Mouse (Mus musculus) forebrain, embryonic 14.5 days (tissue): ENCODE measurements around the gene Nova2. TPM values are rescaled to one million over a fixed set of nuclear protein-coding genes. Genes with fewer than 3 reads are reported as not detected.

ENCODE experiments used
- ATAC-seq: fragments of 200-750 bp; cut with Nextera tagmentation; 2 replicates; pipeline ENCODE4 v1.8.0; 2017; ENCODE audit warnings: mild to moderate bottlenecking, moderate library complexity
- DNase-seq: peaks from one replicate; pipeline ENCODE4 v3.0.0-alpha.2; 2015; ENCODE audit warnings: low spot score
- H3K27ac ChIP-seq: fragments of 300-500 bp; sonication (generic); 2 replicates; pipeline ENCODE4 v1.5.1; 2014; ENCODE audit warnings: low read depth, mild to moderate bottlenecking, control low read depth, low read length, moderate library complexity
- H3K27me3 ChIP-seq: fragments of 300-500 bp; sonication (generic); replicated peaks from 2 replicates; pipeline ENCODE4 v1.6.1; 2014; ENCODE audit warnings: low read length, control low read depth, mixed read lengths; ENCODE audit not compliant: control insufficient read depth, insufficient read depth
- H3K36me3 ChIP-seq: fragments of 300-500 bp; sonication (generic); 2 replicates; pipeline ENCODE4 v1.6.1; 2014; ENCODE audit warnings: low read length, control low read depth; ENCODE audit not compliant: control insufficient read depth, insufficient read depth
- H3K4me1 ChIP-seq: fragments of 300-500 bp; sonication (generic); 2 replicates; pipeline ENCODE4 v1.6.1; 2014; ENCODE audit warnings: antibody characterized with exemption, low read length, control low read depth; ENCODE audit not compliant: control insufficient read depth, insufficient read depth
- H3K4me2 ChIP-seq: fragments of 300-500 bp; sonication (generic); 2 replicates; pipeline ENCODE4 v1.6.1; 2014; ENCODE audit warnings: mild to moderate bottlenecking, control low read depth, low read length
- H3K4me3 ChIP-seq: fragments of 300-500 bp; sonication (generic); 2 replicates; pipeline ENCODE4 v1.5.1; 2014; ENCODE audit warnings: low read depth, low read length, control low read depth
- H3K9ac ChIP-seq: fragments of 300-500 bp; sonication (generic); 2 replicates; pipeline ENCODE4 v1.6.1; 2014; ENCODE audit warnings: mild to moderate bottlenecking, low read length, control low read depth, moderate library complexity
- H3K9me3 ChIP-seq: fragments of 300-500 bp; sonication (generic); replicated peaks from 2 replicates; pipeline ENCODE4 v1.6.1; 2016; ENCODE audit warnings: low read length, control low read depth, mixed read lengths; ENCODE audit not compliant: control insufficient read depth
- WGBS: fragments of 180-500 bp; shearing (Covaris S2); extraction: QIAGEN DNeasy Blood & Tissue Kit; methylation state at CpG from one replicate; pipeline ENCODE4 v1.1.7; 2014; 5-methylcytosine and 5-hydroxymethylcytosine counted together
- polyA plus RNA-seq: library from polyadenylated mRNA; unstranded; fragments of >200 nt; fragmentation: Nextera tagmentation; extraction: Ambion mirVana; gene quantifications from 2 replicates; pipeline ENCODE4 v1.2.1, GENCODE M21; 2014

Gene Nova2
- polyA plus RNA-seq, 1 experiment from 2014 or later: 13.1 TPM

DNA sequence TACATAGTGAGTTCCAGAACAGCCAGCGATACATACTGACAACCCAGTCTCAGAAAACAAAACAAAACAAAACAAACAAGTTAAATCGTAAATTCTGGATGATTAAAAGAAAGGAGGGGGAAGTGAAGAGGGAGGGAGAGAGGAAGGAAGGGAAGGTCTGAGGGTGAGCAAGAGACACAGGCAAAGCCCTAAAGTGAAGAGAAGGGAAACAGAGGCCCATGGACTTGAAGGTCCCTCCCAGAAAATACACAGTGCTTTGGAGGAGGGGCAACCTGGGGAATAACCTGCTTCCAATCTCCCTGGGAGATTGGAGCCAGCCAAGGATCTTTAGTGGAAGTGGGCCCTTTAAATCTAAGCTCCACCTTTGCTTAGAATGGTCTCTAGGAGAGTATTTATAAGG, 61.4 kb downstream of the Nova2 start, which contains the start of gene Nanos2:
Gene Nanos2 (plus strand): TSS at position 301 of the 400 bp plus-strand sequence.
- Histone ChIP-seq H3K36me3 (no peaks in the 10 kb centered on the region), H3K4me2 (no peak within 1 kb of the TSS), H3K4me1 (peaks cover 3% of the 10 kb centered on the region; the same call in 1 of the 2 replicates), H3K4me3 (no peak within 1 kb of the TSS), H3K27me3 (0 out of 2 replicates have a peak, but pooled peaks cover 2% of the 10 kb centered on the region), H3K27ac (no peak within 1 kb of the TSS), H3K9me3 (no peaks in the 10 kb centered on the region), H3K9ac (no peak within 1 kb of the TSS)
- DNase-seq (no peak), ATAC-seq (no peak)
- WGBS: 69% methylated on average over 2 of the region's 2 CpGs

DNA sequence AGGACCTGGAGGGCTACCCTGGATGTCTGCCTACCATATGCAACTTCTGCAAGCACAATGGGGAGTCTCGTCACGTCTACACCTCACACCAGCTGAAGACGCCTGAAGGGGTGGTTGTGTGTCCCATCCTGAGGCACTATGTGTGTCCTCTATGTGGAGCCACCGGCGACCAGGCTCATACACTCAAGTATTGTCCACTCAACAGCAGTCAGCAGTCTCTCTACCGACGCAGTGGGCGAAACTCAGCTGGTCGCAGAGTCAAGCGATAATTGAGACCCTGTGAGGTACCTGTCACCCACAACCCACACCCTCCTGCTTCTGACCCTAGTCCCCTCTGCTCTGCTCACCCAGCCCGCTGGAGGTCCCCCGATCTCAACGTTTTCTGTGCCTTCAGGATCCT, 62.1 kb downstream of the Nova2 start:
- Histone ChIP-seq H3K9ac (no peak overlapping the region), H3K27me3 (0 out of 2 replicates have a peak, but pooled peaks cover 6% of the 10 kb centered on the region), H3K36me3 (no peaks in the 10 kb centered on the region), H3K4me1 (peaks cover 4% of the 10 kb centered on the region; the same call in 1 of the 2 replicates), H3K9me3 (no peaks in the 10 kb centered on the region), H3K4me3 (no peak overlapping the region), H3K4me2 (no peak overlapping the region), H3K27ac (no peak overlapping the region)
- ATAC-seq: no peak
- no peak for DNase-seq
- 80% methylated on average over 13 of the region's 13 CpGs for WGBS

DNA sequence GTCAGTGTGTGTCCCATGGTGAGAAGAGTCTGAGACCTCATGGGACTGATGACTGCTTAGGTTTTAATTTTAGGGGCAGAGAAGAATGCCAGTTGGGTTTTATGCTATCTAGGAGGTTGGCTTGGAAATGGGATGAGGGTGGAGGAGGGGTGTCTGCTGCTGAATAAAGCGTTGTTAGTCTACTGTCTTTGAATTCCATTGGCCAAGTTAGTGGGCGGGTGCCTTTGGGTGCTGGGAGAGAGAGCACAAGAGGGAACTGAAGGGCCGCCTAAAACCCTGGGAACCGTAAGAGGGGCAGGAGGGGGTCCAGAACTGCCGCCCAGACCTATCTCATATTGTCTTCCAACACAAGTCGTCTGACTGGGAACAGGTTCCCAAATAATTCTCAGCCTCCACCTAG, 63.1 kb downstream of the Nova2 start:
- 76% methylated on average over 6 of the region's 6 CpGs for WGBS

DNA sequence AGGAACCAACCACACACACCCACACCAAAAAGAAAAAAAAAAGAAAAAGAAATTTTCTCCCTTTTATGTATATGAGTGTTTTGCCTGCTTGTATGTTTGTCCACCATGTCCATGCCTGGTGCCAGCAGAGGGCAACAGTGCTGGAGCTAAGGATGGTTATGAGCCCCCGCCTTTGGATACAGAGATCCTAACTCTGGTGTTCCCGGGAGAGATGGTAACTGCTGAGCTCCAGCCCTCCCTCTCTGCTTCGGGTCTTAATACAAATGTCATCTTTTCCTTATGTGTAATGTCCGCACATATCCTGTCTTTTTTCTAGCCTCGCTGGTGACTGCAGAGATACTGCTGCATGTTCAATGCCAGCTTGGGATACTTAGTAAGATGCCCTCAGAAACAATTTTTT, 64.3 kb downstream of the Nova2 start:
- H3K4me1 ChIP-seq: peaks cover 8% of the 10 kb centered on the region; the same call in 1 of the 2 replicates
- H3K9me3 ChIP-seq: no peaks in the 10 kb centered on the region
- peak overlapping the region; percentile 94 for H3K27ac ChIP-seq
- ATAC-seq: no peak
- H3K4me3 ChIP-seq: peak overlapping the region; percentile 52
- H3K9ac ChIP-seq: peak overlapping the region; percentile 56
- H3K4me2 ChIP-seq: peak overlapping the region; percentile 87
- 0 out of 2 replicates have a peak, but pooled peaks cover 6% of the 10 kb centered on the region for H3K27me3 ChIP-seq
- 12% methylated on average over 5 of the region's 5 CpGs for WGBS
- peak; percentile 51 for DNase-seq
- no peaks in the 10 kb centered on the region for H3K36me3 ChIP-seq

More for the DNA sequence above, 63.1 kb downstream of the Nova2 start:
- DNase-seq (no peak), ATAC-seq (no peak)
- H3K27ac ChIP-seq: no peak overlapping the region
- H3K4me3 ChIP-seq: no peak overlapping the region
- no peaks in the 10 kb centered on the region for H3K36me3 ChIP-seq
- peaks cover 8% of the 10 kb centered on the region; the same call in 1 of the 2 replicates for H3K4me1 ChIP-seq
- no peak overlapping the region for H3K4me2 ChIP-seq
- H3K9ac ChIP-seq: no peak overlapping the region
- no peaks in the 10 kb centered on the region for H3K9me3 ChIP-seq
- 0 out of 2 replicates have a peak, but pooled peaks cover 6% of the 10 kb centered on the region for H3K27me3 ChIP-seq

DNA sequence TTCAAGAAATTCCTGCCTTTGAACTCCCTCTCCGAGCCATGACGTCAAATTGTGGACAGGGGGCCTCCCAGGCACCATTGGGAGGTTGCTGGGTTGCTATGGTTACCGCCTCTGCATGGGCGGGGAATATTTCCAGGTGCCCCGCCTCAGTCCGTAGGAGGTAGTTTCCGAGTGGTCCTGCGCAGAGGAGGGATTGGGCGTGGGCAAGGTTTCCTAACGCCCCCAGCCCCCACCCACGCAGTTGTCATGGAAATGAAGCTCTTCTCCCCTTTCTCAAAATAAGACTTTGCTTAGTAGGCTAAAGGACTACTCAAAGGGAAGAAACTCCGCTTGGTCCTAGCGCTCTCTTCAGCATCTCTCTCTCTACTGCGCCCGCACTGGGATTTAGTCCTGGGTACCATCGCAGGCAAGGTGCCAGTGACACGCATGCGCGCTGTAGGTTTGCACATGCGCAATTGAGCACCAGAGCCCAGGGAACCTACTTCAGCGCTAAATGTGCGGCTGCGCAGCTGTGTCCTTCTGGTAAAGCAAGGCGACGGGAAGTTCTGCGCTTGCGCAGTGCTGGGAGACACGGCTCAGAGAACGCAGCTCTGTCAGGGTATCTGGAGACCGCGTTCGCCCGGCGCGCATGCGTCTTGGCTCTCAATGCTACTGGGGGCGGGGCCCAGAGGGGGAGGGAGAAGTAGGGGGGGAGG, 65.1 kb downstream of the Nova2 start, which contains the start of gene Mypop:
Gene Mypop (plus strand): TSS at position 645 of the 695 bp plus-strand sequence.
- Histone ChIP-seq H3K27me3 (0 out of 2 replicates have a peak, but pooled peaks cover 6% of the 10 kb centered on the region), H3K4me2 (peak within 1 kb of the TSS; percentile 87), H3K9me3 (no peaks in the 10 kb centered on the region), H3K36me3 (no peaks in the 10 kb centered on the region), H3K27ac (peak within 1 kb of the TSS; percentile 94), H3K4me3 (peak within 1 kb of the TSS; percentile 52), H3K4me1 (peaks cover 8% of the 10 kb centered on the region; the same call in 1 of the 2 replicates), H3K9ac (peak within 1 kb of the TSS; percentile 69)
- ATAC-seq (peak; percentile 95), DNase-seq (peak; percentile 100)
- WGBS: under 1% methylated on average over 37 of the region's 37 CpGs

DNA sequence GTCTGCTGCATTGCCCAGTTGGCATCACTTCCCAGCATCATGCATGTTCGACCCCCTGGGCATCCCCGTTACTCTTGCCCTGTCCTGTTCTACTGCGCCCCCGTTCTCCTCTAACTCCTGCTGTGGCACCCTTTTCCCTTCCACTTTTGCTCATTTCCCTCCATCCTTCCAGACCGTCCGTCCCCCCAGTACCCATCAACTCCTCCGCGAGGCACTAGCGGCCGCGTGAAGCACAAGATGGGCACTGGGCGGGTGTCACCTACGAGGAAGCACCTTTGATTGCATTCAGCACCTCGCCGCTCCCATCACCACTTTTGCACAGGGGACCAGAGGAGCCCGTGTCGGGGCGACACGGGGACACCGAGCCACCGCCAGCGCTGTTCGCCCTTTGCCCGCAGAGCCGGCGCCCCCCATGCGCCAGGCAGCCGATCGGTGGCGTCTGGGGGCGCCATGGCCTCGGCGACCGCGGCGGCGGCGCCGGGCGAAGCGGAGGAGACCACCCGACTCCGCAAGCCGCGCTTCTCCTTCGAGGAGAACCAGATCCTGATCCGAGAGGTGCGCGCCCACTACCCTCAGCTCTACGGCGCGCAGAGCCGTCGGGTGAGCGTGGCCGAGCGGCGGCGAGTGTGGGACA, 66.1 kb downstream of the Nova2 start:
- Histone ChIP-seq H3K9ac (peak overlapping the region; percentile 69), H3K36me3 (no peaks in the 10 kb centered on the region), H3K27ac (no peak overlapping the region), H3K4me1 (peaks cover 8% of the 10 kb centered on the region; the same call in 1 of the 2 replicates), H3K4me2 (peak overlapping the region; percentile 87), H3K27me3 (0 out of 2 replicates have a peak, but pooled peaks cover 6% of the 10 kb centered on the region), H3K4me3 (peak overlapping the region; percentile 52), H3K9me3 (no peaks in the 10 kb centered on the region)
- DNase-seq (peak; percentile 35), ATAC-seq (no peak)
- under 1% methylated on average over 50 of the region's 59 CpGs for WGBS

DNA sequence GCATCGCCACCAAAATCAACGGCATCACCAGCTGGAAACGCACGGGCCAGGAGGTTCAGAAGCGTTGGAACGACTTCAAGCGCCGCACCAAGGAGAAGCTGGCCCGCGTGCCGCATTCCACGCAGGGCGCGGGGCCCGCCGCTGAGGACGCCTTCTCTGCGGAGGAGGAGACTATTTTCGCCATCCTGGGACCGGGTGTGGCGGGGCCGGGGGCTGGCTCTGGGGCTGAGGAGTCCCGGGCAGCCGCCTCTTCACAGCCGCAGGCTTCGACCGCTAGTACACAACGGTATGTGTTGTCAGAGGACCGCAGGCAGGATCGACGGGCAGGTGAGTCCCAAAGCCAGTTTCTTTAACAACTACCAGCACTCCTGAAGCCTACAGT, 66.6 kb downstream of the Nova2 start:
- no peak for ATAC-seq
- H3K4me1 ChIP-seq: peaks cover 8% of the 10 kb centered on the region; the same call in 1 of the 2 replicates
- WGBS: 2% methylated on average over 30 of the region's 31 CpGs

DNA sequence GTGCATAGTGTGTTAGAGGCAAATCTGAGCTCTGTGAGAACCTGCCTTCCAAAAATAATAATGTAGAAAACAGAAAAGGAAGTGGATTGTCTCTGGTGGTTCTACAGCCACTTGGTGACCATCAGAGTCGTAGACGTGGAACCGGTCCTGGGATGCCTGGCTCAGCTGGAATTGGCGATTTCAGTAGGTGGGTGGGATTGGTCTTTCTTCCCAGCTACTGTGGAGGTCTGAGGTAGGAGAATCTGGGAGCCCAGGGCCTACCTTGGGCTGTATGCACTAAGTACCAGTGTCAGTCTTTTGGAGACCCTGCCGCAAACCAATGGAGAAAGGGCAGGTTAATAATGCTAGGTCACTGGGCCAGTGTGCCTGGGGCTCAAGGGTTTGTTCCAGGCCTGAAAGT, 67.3 kb downstream of the Nova2 start:
- H3K9ac ChIP-seq: no peak overlapping the region
- peaks cover 8% of the 10 kb centered on the region; the same call in 1 of the 2 replicates for H3K4me1 ChIP-seq
- WGBS: 91% methylated on average over 5 of the region's 5 CpGs
- no peak for ATAC-seq
- 0 out of 2 replicates have a peak, but pooled peaks cover 6% of the 10 kb centered on the region for H3K27me3 ChIP-seq
- no peak overlapping the region for H3K27ac ChIP-seq
- H3K36me3 ChIP-seq: no peaks in the 10 kb centered on the region
- H3K4me2 ChIP-seq: peak overlapping the region; percentile 87
- no peaks in the 10 kb centered on the region for H3K9me3 ChIP-seq
- no peak for DNase-seq
- peak overlapping the region; percentile 52; the same call in 1 of the 2 replicates for H3K4me3 ChIP-seq

More for the DNA sequence above, 66.6 kb downstream of the Nova2 start:
- DNase-seq: peak; percentile 27
- Histone ChIP-seq H3K27ac (no peak overlapping the region), H3K4me3 (peak overlapping the region; percentile 52), H3K27me3 (0 out of 2 replicates have a peak, but pooled peaks cover 6% of the 10 kb centered on the region), H3K4me2 (peak overlapping the region; percentile 87), H3K9me3 (no peaks in the 10 kb centered on the region), H3K9ac (peak overlapping the region; percentile 69), H3K36me3 (no peaks in the 10 kb centered on the region)
